Mouse (Mus musculus): ENCODE measurements around the gene Baiap2l1.

DNA sequence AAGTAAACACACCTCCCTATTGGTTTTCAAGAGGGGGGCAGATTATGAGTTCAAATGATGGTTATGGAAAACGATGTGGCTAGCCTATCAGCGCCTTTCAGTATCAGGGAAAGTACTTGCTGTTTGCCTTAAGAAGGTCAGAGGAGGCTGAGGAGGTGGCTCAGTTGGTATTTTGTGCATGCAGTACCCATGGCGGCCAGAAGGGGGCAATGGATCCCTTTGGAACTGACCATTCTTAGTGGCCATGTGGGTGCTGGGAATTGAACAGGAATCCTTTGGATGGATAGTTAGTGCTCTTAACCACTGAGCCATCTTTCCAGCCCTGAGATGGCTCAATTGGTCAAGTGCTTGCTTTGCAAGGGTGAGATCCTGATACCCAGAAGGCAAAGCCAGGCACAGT, 26.0 kb upstream of the Baiap2l1 start:
- peak; percentile 64 for TF ChIP-seq CTCF (IDR thresholded peaks at IDR 0.05; ENCODE audit: low read depth)
- no peak for TF ChIP-seq EP300 (IDR thresholded peaks at IDR 0.05; ENCODE audit: low read depth)

Data from liver, postnatal 0 days (tissue).